Mouse (Mus musculus) bone marrow macrophage, adult 2 months (primary cell): ENCODE results near the gene Ccdc116. TPM values are rescaled to one million over a fixed set of nuclear protein-coding genes. Genes with fewer than 3 reads are reported as not detected.
A peak's percentile ranks its signal among the peaks of the same experiment; 100 is the strongest.

Experiments
- H3K27ac ChIP-seq: 2 replicates; pipeline ENCODE4 v1.5.1; 2012; ENCODE audit warnings: low read depth, low read length; ENCODE audit not compliant: insufficient read depth
- H3K4me1 ChIP-seq: 2 replicates; pipeline ENCODE4 v1.6.1; 2012; ENCODE audit warnings: low read length; ENCODE audit not compliant: control insufficient read depth, insufficient read depth
- H3K4me3 ChIP-seq: 2 replicates; pipeline ENCODE4 v1.5.1; 2012; ENCODE audit warnings: mild to moderate bottlenecking, low read length, moderate library complexity; ENCODE audit not compliant: insufficient read depth
- CTCF ChIP-seq: IDR thresholded peaks from 2 replicates; pipeline ENCODE4 v1.5.1; 2012; ENCODE audit warnings: low read depth, mild to moderate bottlenecking, low read length, moderate library complexity
- POLR2A ChIP-seq: IDR thresholded peaks from 2 replicates; pipeline ENCODE4 v1.6.1; 2012; ENCODE audit warnings: mild to moderate bottlenecking, low read depth, low read length, borderline replicate concordance
- polyA plus RNA-seq: library from polyadenylated mRNA; stranded (reverse); fragments of >200 nt; gene quantifications from 2 replicates; pipeline ENCODE4 v1.2.4, GENCODE M21; 2012; ENCODE audit not compliant: missing spikeins, insufficient read depth, insufficient read length

Gene Ccdc116
- polyA plus RNA-seq, 1 experiment, result 0.31 TPM

DNA sequence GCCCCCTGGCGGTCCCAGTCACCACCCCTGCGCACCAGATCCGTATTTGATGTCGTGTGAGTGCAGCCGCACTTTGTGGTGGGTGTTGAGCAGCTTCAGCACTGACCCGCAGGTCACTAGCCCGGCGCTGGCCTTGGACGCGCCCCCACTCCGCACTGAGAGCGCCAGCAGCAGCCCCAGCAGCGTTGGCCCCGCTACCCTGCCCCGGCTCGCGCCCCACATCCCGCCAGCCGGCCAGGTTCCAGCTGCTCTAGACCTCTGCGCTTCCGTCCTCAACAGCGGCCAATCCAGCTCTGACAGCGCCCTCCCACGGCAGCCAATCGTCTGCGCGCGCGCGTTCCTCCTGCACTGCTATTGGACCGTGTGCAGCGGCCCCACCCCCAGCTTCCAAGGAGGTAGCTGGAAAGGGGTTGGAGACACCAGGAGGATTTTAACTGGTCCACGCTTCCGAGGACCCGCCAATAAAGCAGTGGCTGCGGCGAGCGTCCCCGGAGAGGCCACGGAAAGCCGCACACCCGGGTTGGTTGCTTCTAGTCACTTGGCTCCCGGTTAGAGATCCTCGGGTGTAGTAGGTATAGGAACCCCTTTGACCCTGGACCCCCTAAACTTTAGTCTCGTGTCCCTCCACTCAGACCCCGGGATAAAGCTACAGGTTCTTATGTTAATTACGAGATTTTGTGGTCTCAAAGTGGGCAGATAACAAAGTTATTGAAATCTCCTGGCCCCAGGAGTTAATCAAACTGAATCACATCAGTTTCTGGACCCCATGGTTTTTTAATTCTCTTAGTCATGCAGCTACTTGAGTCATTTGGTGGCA, 14.7 kb downstream of the Ccdc116 start, which contains the start of gene Sdf2l1:
Gene Sdf2l1, minus strand, starts transcription at position 295 of the 817 bp plus-strand sequence.
- peak within 1 kb of the TSS; percentile 45 for H3K27ac ChIP-seq

DNA sequence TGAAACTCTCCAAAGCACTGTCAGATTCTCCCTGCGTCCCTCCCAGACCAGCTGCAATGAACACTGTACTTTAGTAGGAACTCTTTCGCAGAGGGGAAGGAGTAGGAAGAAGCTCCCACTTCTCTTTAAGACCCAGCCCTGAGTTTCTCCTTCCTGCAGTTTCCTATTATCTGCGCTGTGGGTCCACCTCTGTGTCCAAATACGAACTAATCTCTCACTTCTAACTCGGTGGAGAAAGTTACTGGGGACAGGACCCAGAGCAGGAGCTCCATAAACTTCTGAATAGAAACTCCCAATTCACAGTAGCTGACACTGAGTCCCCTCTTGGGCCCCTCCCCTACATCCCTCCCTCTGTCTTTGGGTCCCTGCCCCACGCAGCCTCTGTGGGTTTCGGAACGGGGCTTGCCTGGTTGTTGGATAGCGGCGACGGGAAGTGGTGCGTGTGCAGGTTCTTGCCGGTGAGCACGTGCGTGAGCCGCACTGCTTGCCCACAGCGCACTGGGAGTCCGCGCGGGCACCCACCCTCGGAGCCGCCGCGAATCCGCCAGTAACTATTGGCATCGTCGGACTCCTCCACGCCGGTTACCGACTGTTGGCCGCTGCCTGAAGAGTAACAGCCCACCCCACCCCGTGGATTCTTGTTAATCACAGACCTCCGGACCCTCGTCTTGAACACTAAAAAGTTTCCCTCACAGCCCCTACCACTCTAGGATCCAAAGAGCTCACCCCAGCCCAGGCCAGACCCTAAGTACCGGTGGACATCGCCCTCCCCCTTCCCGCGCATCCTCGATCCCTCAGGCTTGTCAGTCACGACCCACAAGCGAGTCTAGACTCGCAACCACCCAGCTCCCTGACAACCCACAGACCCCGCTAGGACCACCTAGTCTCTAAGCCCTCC, 15.6 kb downstream of the Ccdc116 start:
- TF ChIP-seq POLR2A (no peak), CTCF (no peak)
- peak overlapping the region; percentile 91 for H3K4me3 ChIP-seq
- H3K27ac ChIP-seq, result peak overlapping the region; percentile 25
- peaks cover 18% of the 10 kb centered on the region for H3K4me1 ChIP-seq

More for the DNA sequence above, 14.7 kb downstream of the Ccdc116 start, which contains the start of gene Sdf2l1:
- Histone ChIP-seq H3K4me1 (peaks cover 18% of the 10 kb centered on the region), H3K4me3 (peak within 1 kb of the TSS; percentile 91)
- TF ChIP-seq CTCF (no peak), POLR2A (no peak)

DNA sequence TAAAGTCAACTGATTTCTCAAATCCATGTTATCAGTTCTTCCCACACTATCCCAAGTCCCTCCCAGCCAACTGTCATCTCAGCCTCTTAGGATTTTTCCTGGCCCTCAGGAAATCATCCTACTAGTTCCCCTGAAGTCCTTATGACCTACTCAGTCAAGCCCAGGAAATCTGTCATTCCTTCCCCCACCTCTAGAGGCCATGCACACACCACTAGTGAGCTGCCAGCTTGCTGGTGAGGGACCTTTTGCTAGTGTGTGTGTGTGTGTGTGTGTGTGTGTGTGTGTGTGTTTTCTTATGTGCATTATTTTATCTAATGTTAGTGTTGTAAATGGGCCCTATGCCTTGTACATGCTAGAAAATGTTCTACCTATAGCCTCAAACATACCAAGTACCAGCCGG, 19.7 kb downstream of the Ccdc116 start:
- peaks cover 8% of the 10 kb centered on the region; the same call in 1 of the 2 replicates for H3K4me1 ChIP-seq
- H3K4me3 ChIP-seq, result no peak overlapping the region
- peak; percentile 54; the same call in 1 of the 2 replicates for TF ChIP-seq CTCF
- TF ChIP-seq POLR2A, result no peak

DNA sequence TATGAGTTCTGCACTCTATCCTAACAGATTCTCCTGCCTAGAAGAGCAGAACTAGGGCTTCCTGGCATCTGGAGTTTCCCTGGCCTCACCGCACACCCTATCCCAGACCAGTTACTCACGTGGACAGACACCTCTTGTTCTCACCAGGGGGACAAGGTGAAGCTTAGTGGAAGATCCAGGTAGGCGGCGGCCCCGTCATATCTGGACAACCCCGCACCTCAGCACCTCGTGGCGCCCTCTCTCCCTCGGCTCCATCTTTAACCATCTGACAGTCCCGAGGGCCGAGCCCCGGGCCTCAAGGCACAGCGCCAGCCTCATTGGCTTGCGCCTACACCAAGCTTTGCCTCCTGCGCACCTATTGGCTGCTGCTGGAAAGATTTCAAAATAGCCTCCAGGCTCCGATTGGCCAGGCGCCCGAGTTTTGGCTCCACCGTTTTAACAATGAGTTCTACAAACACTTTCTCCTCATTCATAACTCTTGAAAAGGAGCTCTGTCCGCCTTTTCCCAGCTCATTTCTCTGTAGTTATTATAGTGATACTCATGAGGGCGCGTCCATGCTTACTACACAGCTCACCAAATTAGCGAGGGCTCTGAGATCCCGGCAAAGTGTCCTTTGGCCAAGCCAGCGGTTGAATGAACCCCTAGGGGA, 22.0 kb downstream of the Ccdc116 start, which contains the start of gene 2610318N02Rik:
Gene 2610318N02Rik, minus strand, starts transcription at position 297 of the 650 bp plus-strand sequence.
- TF ChIP-seq CTCF, result no peak
- no peak for TF ChIP-seq POLR2A
- Histone ChIP-seq H3K27ac (peak within 1 kb of the TSS; percentile 7; the same call in 1 of the 2 replicates), H3K4me3 (peak within 1 kb of the TSS; percentile 68), H3K4me1 (peaks cover 8% of the 10 kb centered on the region; the same call in 1 of the 2 replicates)

More for the DNA sequence above, 19.7 kb downstream of the Ccdc116 start:
- no peak overlapping the region for H3K27ac ChIP-seq

DNA sequence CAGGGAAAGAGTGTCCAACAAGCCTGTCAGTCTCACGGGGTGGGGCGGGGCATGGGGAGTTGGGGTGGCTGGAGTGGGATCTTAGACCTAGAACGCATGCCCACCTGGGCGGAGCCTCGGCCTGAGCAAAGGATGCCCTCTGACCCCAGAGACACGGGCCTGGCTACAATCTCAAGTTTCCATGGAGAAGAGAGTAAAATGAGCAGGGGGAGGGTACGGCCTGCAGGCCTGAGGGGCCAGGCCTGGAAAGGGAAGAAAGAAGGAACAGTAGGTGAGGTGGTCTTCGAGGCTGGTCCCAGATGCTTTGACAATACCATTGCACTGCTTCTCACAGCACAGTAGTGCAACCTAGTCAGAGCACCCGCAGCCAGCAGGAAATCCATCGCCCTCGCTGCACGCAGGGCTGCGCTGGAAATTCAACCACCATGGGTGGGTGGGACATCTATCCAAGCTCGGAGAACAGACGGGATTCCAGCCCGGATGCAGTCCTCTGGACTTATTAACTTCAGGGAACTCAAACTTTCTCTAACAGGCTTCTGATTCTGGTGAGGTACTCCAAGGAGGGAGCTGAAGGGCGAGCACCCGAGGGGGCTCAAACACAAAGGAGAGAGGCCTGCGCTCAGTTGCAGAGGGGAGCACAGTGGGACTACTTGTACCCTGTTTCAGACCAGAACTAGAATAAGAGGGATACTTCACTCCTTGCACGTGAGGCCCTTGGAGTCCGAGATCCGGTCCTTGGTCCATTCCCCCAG, 22.7 kb downstream of the Ccdc116 start:
- H3K4me3 ChIP-seq, result peak overlapping the region; percentile 68
- H3K27ac ChIP-seq, result peak overlapping the region; percentile 7; the same call in 1 of the 2 replicates
- H3K4me1 ChIP-seq, result peaks cover 8% of the 10 kb centered on the region; the same call in 1 of the 2 replicates
- TF ChIP-seq CTCF, result no peak
- TF ChIP-seq POLR2A, result no peak

DNA sequence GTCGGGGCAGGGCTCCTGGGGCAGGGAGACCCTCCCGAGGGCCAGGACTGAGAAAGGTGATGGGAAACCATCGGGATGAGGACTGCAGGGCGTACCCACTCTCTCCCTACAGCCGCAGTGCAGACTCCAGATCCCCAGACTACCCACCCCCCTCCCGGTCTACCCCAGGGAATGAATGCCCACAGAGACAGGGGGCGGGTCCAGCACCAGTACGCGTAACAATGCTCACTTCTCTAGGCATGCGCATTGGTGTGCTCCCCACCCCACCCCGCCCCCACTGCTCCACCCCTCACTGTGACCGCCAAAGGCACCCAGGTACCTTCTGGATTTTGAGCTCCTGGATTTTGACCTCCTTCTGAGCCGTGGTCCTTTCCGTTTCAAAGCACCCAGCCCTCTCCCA, 25.5 kb downstream of the Ccdc116 start:
- TF ChIP-seq POLR2A (no peak), CTCF (no peak)
- no peak overlapping the region for H3K4me3 ChIP-seq
- H3K4me1 ChIP-seq, result peaks cover 8% of the 10 kb centered on the region; the same call in 1 of the 2 replicates
- H3K27ac ChIP-seq, result no peak overlapping the region

DNA sequence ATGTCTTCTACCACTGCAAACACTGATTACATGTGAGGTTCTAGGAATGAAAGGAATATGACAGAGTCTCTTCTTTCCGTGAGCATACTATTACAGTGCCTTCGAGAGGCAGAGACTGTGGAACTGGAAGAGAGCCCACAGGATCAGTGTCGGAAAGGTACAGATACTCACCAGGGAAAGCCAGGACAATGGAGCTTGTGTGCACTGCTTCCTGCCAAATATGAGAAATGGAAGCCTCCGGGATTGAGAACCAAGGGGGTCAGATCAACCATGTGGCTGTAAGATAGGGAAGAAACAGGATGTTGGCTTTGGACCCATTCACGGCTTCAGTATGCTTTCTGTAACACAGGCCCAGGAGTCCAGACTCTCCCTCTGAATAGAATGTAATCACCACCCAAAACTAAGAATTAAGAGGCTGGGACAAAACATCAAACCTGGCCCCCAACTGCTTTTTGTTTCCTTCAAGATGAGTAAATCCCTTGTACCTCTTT, 29.7 kb downstream of the Ccdc116 start:
- Histone ChIP-seq H3K27ac (no peak overlapping the region), H3K4me3 (no peak overlapping the region), H3K4me1 (no peaks in the 10 kb centered on the region)
- TF ChIP-seq CTCF, result no peak
- no peak for TF ChIP-seq POLR2A
